Comparison of ENCODE assay signal across 7 mouse cellular contexts in genomic region chr5:125403481-125404465, GRCm38 (mm10). TPM values are rescaled to one million over a fixed set of nuclear protein-coding genes. Genes with fewer than 3 reads are reported as not detected.
A peak's percentile ranks its signal among the peaks of the same experiment; 100 is the strongest.
DNase-seq lines count a peak whose midpoint lies in the region; ATAC-seq and TF ChIP-seq lines count a peak whose summit lies in the region.

No protein-coding gene starts in this region.

- intact Hi-C loops in left cerebral cortex, postnatal 10 days (cut with DNase I): no loop called here

- no peak for DNase-seq in G1E (ENCODE audit: low spot score)
- peak; percentile 67 for DNase-seq in brain, adult 2 months (ENCODE audit: low read depth, low spot score)
- peak; percentile 64 to 71 for DNase-seq in left cerebral cortex, postnatal 10 days (ENCODE audit: extremely low spot score in 1 of 2, low spot score in 2 of 2)
- peak; percentile 79 for DNase-seq in mesoderm, embryonic 11.5 days (ENCODE audit: low read depth, low spot score)

- ATAC-seq in G1E (ENCODE audit: extremely low read depth, insufficient number of reproducible peaks, low FRiP score, poor library complexity, severe bottlenecking): no peak
- ATAC-seq in forebrain, embryonic 15.5 days (replicated peaks): no peak; the same call in 1 of the 2 replicates
- peak; percentile 17; the same call in 1 of the 2 replicates for ATAC-seq in hindbrain, embryonic 15.5 days (ENCODE audit: low FRiP score, low read depth)

- no peak for TF ChIP-seq CTCF in G1E (IDR thresholded peaks at IDR 0.05; ENCODE audit: low read depth, low read length)
- no peak for TF ChIP-seq CTCF in small intestine, adult 2 months (IDR thresholded peaks at IDR 0.05; ENCODE audit: extremely low read depth, insufficient read length, insufficient replicate concordance, low read depth, low read length)

- no peaks in the 10 kb centered on the region for H3K36me3 ChIP-seq in G1E (replicated peaks)
- no peaks in the 10 kb centered on the region for H3K36me3 ChIP-seq in forebrain, embryonic 15.5 days
- H3K36me3 ChIP-seq in hindbrain, embryonic 15.5 days: no peaks in the 10 kb centered on the region
- no peaks in the 10 kb centered on the region for H3K36me3 ChIP-seq in small intestine, adult 2 months (ENCODE audit: control insufficient read depth, insufficient read depth, low read length)

- peak overlapping the region; percentile 35 for H3K9ac ChIP-seq in forebrain, embryonic 15.5 days (replicated peaks)
- H3K9ac ChIP-seq in hindbrain, embryonic 15.5 days: peak overlapping the region; percentile 43

- H3K9me3 ChIP-seq in G1E (replicated peaks): no peaks in the 10 kb centered on the region
- H3K9me3 ChIP-seq in forebrain, embryonic 15.5 days: no peaks in the 10 kb centered on the region
- no peaks in the 10 kb centered on the region for H3K9me3 ChIP-seq in hindbrain, embryonic 15.5 days

- H3K4me3 ChIP-seq in G1E (ENCODE audit: low read depth, low read length): peak overlapping the region; percentile 62; the same call in 1 of the 2 replicates
- peak overlapping the region; percentile 60 for H3K4me3 ChIP-seq in forebrain, embryonic 15.5 days
- peak overlapping the region; percentile 37 for H3K4me3 ChIP-seq in hindbrain, embryonic 15.5 days
- peak overlapping the region; percentile 73 for H3K4me3 ChIP-seq in small intestine, adult 2 months (ENCODE audit: low read depth, low read length)

- WGBS in forebrain, embryonic 15.5 days: 11% methylated on average over 31 of the region's 31 CpGs
- WGBS in hindbrain, embryonic 15.5 days: 12% methylated on average over 31 of the region's 31 CpGs
- WGBS in small intestine, adult 2 months: 17% methylated on average over 31 of the region's 31 CpGs

- H3K4me1 ChIP-seq in G1E (ENCODE audit: insufficient read depth, low read depth, low read length): peaks cover 50% of the 10 kb centered on the region
- H3K4me1 ChIP-seq in forebrain, embryonic 15.5 days: peaks cover 17% of the 10 kb centered on the region
- peaks cover 19% of the 10 kb centered on the region for H3K4me1 ChIP-seq in hindbrain, embryonic 15.5 days (replicated peaks)
- H3K4me1 ChIP-seq in small intestine, adult 2 months (ENCODE audit: control insufficient read depth, insufficient read depth, insufficient read length, low read length): peaks cover 10% of the 10 kb centered on the region; the same call in 1 of the 2 replicates

- H3K27ac ChIP-seq in forebrain, embryonic 15.5 days (replicated peaks): peak overlapping the region; percentile 38; the same call in 1 of the 2 replicates
- H3K27ac ChIP-seq in hindbrain, embryonic 15.5 days (replicated peaks): peak overlapping the region; percentile 73
- H3K27ac ChIP-seq in small intestine, adult 2 months (ENCODE audit: insufficient read depth, low read depth, low read length): no peak overlapping the region

- TF ChIP-seq POLR2A in small intestine, adult 2 months (IDR thresholded peaks at IDR 0.05; ENCODE audit: low read depth, low read length): no peak

- H3K4me2 ChIP-seq in forebrain, embryonic 15.5 days (replicated peaks): peak overlapping the region; percentile 66
- peak overlapping the region; percentile 62 for H3K4me2 ChIP-seq in hindbrain, embryonic 15.5 days

- peaks cover 13% of the 10 kb centered on the region for H3K27me3 ChIP-seq in G1E (ENCODE audit: insufficient read depth, low read length)
- H3K27me3 ChIP-seq in forebrain, embryonic 15.5 days: no peaks in the 10 kb centered on the region
- H3K27me3 ChIP-seq in hindbrain, embryonic 15.5 days: no peaks in the 10 kb centered on the region
- no peaks in the 10 kb centered on the region for H3K27me3 ChIP-seq in small intestine, adult 2 months (ENCODE audit: control insufficient read depth, insufficient read depth, low read length)

RNA-seq across cellular contexts. Expression of gene Ubc, which starts 13.8 kb away (rescaled TPM):
- total RNA-seq in G1E (2014; fragmentation: Nextera tagmentation) (477 and 495 TPM in 2 replicates), G1E (2017) (212 and 267 TPM in 2 replicates)
- 28.0 and 92.4 TPM in 2 replicates for polyA plus RNA-seq in G1E (2012)
- 1,235 and 1,278 TPM in 2 replicates for polyA plus RNA-seq in forebrain, embryonic 15.5 days (2015; fragmentation: Nextera tagmentation; extraction: Ambion mirVana)
- polyA plus RNA-seq in hindbrain, embryonic 15.5 days (2015; fragmentation: Nextera tagmentation; extraction: Ambion mirVana): 1,393 and 1,417 TPM in 2 replicates
- total RNA-seq in left cerebral cortex, postnatal 10 days (2021): 100 to 1,000 TPM; 831 to 842 TPM
- 327 and 848 TPM in 2 replicates for polyA plus RNA-seq in small intestine, adult 2 months (2012; rRNA removed)

RNA-seq across cellular contexts. Expression of gene Gm10382, which starts 14.7 kb away (rescaled TPM):
- total RNA-seq in G1E (2014; fragmentation: Nextera tagmentation) (not detected in 2 replicates), G1E (2017) (not detected in 2 replicates)
- 0.22 and 0.45 TPM in 2 replicates for polyA plus RNA-seq in G1E (2012)
- 0.55 TPM in 2 replicates for polyA plus RNA-seq in forebrain, embryonic 15.5 days (2015; fragmentation: Nextera tagmentation; extraction: Ambion mirVana)
- 0.56 and 0.65 TPM in 2 replicates for polyA plus RNA-seq in hindbrain, embryonic 15.5 days (2015; fragmentation: Nextera tagmentation; extraction: Ambion mirVana)
- total RNA-seq in left cerebral cortex, postnatal 10 days (2021): under 1 TPM; 0.39 to 0.56 TPM
- 0.08 and 0.15 TPM in 2 replicates for polyA plus RNA-seq in small intestine, adult 2 months (2012; rRNA removed)

RNA-seq across cellular contexts. Expression of gene Dhx37, which starts 30.1 kb away (rescaled TPM):
- total RNA-seq in G1E (2014; fragmentation: Nextera tagmentation) (29.0 and 30.3 TPM in 2 replicates), G1E (2017) (32.2 and 36.5 TPM in 2 replicates)
- polyA plus RNA-seq in G1E (2012): 112 and 117 TPM in 2 replicates
- 11.3 and 13.4 TPM in 2 replicates for polyA plus RNA-seq in forebrain, embryonic 15.5 days (2015; fragmentation: Nextera tagmentation; extraction: Ambion mirVana)
- 10.9 and 11.6 TPM in 2 replicates for polyA plus RNA-seq in hindbrain, embryonic 15.5 days (2015; fragmentation: Nextera tagmentation; extraction: Ambion mirVana)
- total RNA-seq in left cerebral cortex, postnatal 10 days (2021): 10 to 100 TPM; 12.2 to 14.5 TPM
- polyA plus RNA-seq in small intestine, adult 2 months (2012; rRNA removed): 10.1 and 13.2 TPM in 2 replicates

RNA-seq across cellular contexts. Expression of gene Bri3bp, which starts 37.6 kb away (rescaled TPM):
- total RNA-seq in G1E (2014; fragmentation: Nextera tagmentation) (76.6 and 83.4 TPM in 2 replicates), G1E (2017) (13.5 and 14.6 TPM in 2 replicates)
- polyA plus RNA-seq in G1E (2012): 50.1 and 51.7 TPM in 2 replicates
- polyA plus RNA-seq in forebrain, embryonic 15.5 days (2015; fragmentation: Nextera tagmentation; extraction: Ambion mirVana): 35.9 and 38.0 TPM in 2 replicates
- polyA plus RNA-seq in hindbrain, embryonic 15.5 days (2015; fragmentation: Nextera tagmentation; extraction: Ambion mirVana): 39.4 and 42.8 TPM in 2 replicates
- 10 to 100 TPM; 81.3 to 83.6 TPM for total RNA-seq in left cerebral cortex, postnatal 10 days (2021)
- 28.5 and 33.5 TPM in 2 replicates for polyA plus RNA-seq in small intestine, adult 2 months (2012; rRNA removed)
